Mouse (Mus musculus): ENCODE measurements around the gene Alpk1. TPM values are rescaled to one million over a fixed set of nuclear protein-coding genes. Genes with fewer than 3 reads are reported as not detected.

Gene Alpk1
- polyA plus RNA-seq, 1 experiment = 2.0 TPM

DNA sequence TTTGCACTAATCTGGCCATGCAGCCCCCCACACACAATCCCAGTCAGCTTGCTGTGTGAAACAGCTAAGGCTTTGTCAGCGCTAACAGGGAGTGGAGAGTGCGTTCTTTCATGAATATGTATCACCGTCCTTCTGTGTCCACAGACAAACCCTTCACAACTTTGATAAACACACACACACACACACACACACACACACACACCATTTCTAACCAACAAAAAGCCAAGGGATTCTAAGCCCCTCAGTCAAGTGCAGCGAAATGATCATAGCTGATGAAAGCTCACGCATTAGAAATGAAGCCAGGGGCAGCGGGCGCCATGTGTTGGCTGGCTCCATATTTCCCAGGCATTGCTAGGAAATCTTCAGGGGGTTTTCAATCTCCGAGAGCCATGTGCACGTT is 31.1 kb downstream of the Alpk1 start:
- WGBS = 13% methylated on average over 9 of the region's 9 CpGs
- no peak for DNase-seq
- Histone ChIP-seq H3K4me3 (replicated peaks; ENCODE audit: insufficient read depth, low read depth, low read length) (no peak overlapping the region), H3K4me1 (ENCODE audit: control insufficient read depth, insufficient read depth, low read length) (0 out of 2 replicates have a peak, but pooled peaks cover 2% of the 10 kb centered on the region), H3K27ac (ENCODE audit: insufficient read depth, low read length) (no peak overlapping the region), H3K27me3 (ENCODE audit: control insufficient read depth, insufficient read depth, low read length) (no peaks in the 10 kb centered on the region; the same call in 1 of the 2 replicates)
- TF ChIP-seq CTCF (IDR thresholded peaks at IDR 0.05; ENCODE audit: borderline replicate concordance, insufficient read depth, low read depth, low read length) (no peak), POLR2A (IDR thresholded peaks at IDR 0.05; ENCODE audit: borderline replicate concordance, insufficient read depth, low read length) (no peak)

DNA sequence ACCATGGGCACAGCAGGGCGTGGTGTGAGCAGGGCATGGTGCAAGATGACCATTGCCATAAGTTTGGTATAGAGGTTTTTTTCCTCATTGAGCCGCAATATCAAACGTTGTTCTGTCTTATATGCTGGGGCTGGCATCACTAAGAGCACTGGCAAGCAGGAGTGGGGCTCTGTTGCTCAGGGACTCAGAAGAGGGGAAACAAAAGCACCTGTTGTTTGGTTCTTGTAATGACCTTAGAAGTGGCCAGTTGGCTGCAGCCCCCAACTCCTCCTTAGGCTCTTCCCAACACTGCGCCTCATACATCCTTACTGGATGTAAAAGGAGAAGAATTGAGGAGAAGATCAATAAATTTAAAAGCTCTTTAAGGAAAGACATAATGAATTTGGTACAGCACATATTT is 31.7 kb downstream of the Alpk1 start:
- TF ChIP-seq POLR2A (IDR thresholded peaks at IDR 0.05; ENCODE audit: borderline replicate concordance, insufficient read depth, low read length) = no peak
- no peak for TF ChIP-seq CTCF (IDR thresholded peaks at IDR 0.05; ENCODE audit: borderline replicate concordance, insufficient read depth, low read depth, low read length)
- Histone ChIP-seq H3K27me3 (ENCODE audit: control insufficient read depth, insufficient read depth, low read length) (no peaks in the 10 kb centered on the region; the same call in 1 of the 2 replicates), H3K27ac (ENCODE audit: insufficient read depth, low read length) (no peak overlapping the region), H3K4me1 (ENCODE audit: control insufficient read depth, insufficient read depth, low read length) (0 out of 2 replicates have a peak, but pooled peaks cover 2% of the 10 kb centered on the region), H3K4me3 (replicated peaks; ENCODE audit: insufficient read depth, low read depth, low read length) (no peak overlapping the region)
- 46% methylated on average over 4 of the region's 4 CpGs for WGBS
- DNase-seq = no peak

DNA sequence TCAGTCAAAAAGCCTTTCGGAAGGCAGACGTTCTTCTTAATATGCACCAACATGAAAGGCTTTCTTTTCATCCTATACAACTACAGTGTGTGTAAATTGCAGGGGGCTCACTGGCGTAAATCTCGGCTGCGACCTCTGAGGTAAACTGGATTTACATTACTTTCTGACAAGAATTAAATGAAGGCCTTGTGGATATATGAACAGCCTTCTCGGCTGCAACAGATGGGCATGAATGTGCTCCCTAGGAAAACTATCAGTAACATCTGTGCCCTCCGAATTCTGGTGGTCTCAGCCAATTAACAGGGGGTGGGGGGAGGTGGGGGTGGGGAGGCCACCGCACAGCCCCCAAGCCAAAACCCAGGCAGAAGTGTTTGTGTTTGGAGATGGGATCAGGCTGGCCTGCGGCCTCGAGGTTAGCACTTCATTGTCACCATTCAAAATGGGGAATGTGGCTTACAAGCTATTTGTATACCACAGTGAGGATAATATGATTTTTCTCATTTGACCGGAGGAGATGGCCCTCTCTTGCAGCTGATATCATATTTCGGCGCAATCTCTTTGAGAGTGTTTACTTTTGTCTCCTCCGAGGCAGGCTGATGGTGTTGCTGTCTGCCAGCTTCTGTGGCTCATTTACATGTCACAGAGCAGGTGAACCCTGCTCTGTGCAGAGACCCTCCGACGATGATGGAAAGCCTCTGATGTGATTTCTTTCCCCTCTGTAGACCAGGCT is 34.3 kb downstream of the Alpk1 start:
- WGBS = 29% methylated on average over 16 of the region's 16 CpGs
- DNase-seq = no peak
- no peak overlapping the region for H3K27ac ChIP-seq (ENCODE audit: insufficient read depth, low read length)
- TF ChIP-seq CTCF (IDR thresholded peaks at IDR 0.05; ENCODE audit: borderline replicate concordance, insufficient read depth, low read depth, low read length) (no peak), POLR2A (IDR thresholded peaks at IDR 0.05; ENCODE audit: borderline replicate concordance, insufficient read depth, low read length) (no peak)
- H3K27me3 ChIP-seq (ENCODE audit: control insufficient read depth, insufficient read depth, low read length) = no peaks in the 10 kb centered on the region; the same call in 1 of the 2 replicates
- H3K4me3 ChIP-seq (replicated peaks; ENCODE audit: insufficient read depth, low read depth, low read length) = no peak overlapping the region
- H3K4me1 ChIP-seq (ENCODE audit: control insufficient read depth, insufficient read depth, low read length) = 0 out of 2 replicates have a peak, but pooled peaks cover 2% of the 10 kb centered on the region

DNA sequence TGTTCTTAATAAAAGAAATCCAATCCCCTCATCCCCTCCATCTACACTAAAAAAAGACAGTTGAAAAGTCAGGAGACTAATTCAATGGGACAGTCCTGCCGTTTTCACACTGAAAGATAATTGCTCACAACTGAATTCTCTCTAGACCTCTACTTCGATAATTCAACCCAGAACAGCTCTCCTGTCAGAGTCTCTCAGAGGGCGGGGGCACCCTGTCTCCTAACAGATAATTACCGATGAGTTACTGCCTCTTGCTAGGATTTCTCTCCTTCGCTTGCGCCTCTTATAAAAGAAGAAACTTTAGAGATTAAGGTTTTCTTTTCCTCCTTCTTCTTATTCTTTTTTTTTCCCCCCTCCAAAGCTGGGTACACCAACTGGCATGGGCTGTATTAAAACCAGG is 34.8 kb downstream of the Alpk1 start:
- no peak overlapping the region for H3K27ac ChIP-seq (ENCODE audit: insufficient read depth, low read length)
- WGBS = 43% methylated on average over 6 of the region's 6 CpGs
- DNase-seq = no peak

DNA sequence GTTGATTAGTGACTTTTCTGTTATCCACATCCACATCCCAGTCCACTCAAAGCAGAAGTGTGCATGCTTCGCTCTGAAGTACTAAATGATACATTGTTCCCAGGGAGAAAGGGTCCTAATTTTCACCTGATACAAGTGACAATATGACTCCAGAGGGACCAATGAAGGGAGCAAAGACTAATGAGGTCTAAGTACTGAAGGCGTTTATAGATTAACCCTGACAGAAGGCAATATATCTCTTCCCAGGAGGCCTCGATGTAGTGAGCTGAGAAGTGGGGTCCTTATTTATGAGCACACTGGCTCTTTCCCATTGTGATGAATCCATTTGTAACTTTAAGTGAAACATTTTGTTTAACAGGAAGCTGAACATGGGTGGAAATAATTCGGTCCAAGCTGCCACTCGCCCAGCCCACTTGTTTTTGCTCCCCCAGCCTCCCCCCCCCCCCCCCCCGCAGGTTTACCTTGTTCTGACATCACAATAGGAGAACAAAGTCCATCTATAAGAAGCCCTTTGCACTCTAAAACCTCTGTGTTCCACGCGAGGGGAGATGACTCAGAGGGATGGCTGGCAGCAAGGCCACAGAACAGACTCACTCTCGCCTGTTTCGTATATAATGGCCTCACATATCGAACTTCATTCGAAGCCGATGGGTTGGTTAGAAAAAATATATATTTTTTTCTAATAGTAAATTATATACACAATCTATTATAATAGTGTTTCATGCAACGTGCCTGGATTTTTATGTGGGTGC is 36.5 kb downstream of the Alpk1 start:
- WGBS = 88% methylated on average over 14 of the region's 14 CpGs
- TF ChIP-seq CTCF (IDR thresholded peaks at IDR 0.05; ENCODE audit: borderline replicate concordance, insufficient read depth, low read depth, low read length) = no peak
- TF ChIP-seq POLR2A (IDR thresholded peaks at IDR 0.05; ENCODE audit: borderline replicate concordance, insufficient read depth, low read length) = no peak

More for the DNA sequence above, 34.8 kb downstream of the Alpk1 start:
- Histone ChIP-seq H3K4me1 (ENCODE audit: control insufficient read depth, insufficient read depth, low read length) (0 out of 2 replicates have a peak, but pooled peaks cover 2% of the 10 kb centered on the region), H3K27me3 (ENCODE audit: control insufficient read depth, insufficient read depth, low read length) (no peaks in the 10 kb centered on the region; the same call in 1 of the 2 replicates), H3K4me3 (replicated peaks; ENCODE audit: insufficient read depth, low read depth, low read length) (no peak overlapping the region)
- TF ChIP-seq CTCF (IDR thresholded peaks at IDR 0.05; ENCODE audit: borderline replicate concordance, insufficient read depth, low read depth, low read length) (no peak), POLR2A (IDR thresholded peaks at IDR 0.05; ENCODE audit: borderline replicate concordance, insufficient read depth, low read length) (no peak)

DNA sequence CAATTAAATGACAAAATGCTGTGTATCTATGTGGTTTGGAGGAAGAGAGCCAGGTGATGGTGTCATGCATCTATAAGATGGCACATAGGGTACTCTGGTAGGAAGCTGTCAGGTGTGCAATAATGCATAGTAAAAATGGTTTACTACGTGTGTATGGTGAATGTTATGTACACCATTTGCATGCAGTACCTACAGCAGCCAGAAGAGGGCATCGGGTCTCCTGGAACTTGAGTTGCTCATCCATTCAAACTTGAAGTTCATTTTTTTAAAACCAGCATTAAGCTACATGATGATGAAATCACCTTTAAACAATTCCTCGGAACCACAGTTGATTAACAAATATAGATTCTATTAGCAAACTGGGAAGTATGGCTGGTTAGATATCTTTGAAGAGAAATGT is 38.9 kb downstream of the Alpk1 start:
- Histone ChIP-seq H3K27me3 (ENCODE audit: control insufficient read depth, insufficient read depth, low read length) (no peaks in the 10 kb centered on the region), H3K4me3 (replicated peaks; ENCODE audit: insufficient read depth, low read depth, low read length) (no peak overlapping the region), H3K27ac (ENCODE audit: insufficient read depth, low read length) (no peak overlapping the region), H3K4me1 (ENCODE audit: control insufficient read depth, insufficient read depth, low read length) (no peaks in the 10 kb centered on the region)
- no peak for TF ChIP-seq CTCF (IDR thresholded peaks at IDR 0.05; ENCODE audit: borderline replicate concordance, insufficient read depth, low read depth, low read length)
- no peak for TF ChIP-seq POLR2A (IDR thresholded peaks at IDR 0.05; ENCODE audit: borderline replicate concordance, insufficient read depth, low read length)
- no peak for DNase-seq
- WGBS = 96% methylated on average over 3 of the region's 3 CpGs

More for the DNA sequence above, 36.5 kb downstream of the Alpk1 start:
- no peak for DNase-seq
- Histone ChIP-seq H3K4me1 (ENCODE audit: control insufficient read depth, insufficient read depth, low read length) (no peaks in the 10 kb centered on the region), H3K4me3 (replicated peaks; ENCODE audit: insufficient read depth, low read depth, low read length) (no peak overlapping the region), H3K27me3 (ENCODE audit: control insufficient read depth, insufficient read depth, low read length) (no peaks in the 10 kb centered on the region; the same call in 1 of the 2 replicates), H3K27ac (ENCODE audit: insufficient read depth, low read length) (no peak overlapping the region)

DNA sequence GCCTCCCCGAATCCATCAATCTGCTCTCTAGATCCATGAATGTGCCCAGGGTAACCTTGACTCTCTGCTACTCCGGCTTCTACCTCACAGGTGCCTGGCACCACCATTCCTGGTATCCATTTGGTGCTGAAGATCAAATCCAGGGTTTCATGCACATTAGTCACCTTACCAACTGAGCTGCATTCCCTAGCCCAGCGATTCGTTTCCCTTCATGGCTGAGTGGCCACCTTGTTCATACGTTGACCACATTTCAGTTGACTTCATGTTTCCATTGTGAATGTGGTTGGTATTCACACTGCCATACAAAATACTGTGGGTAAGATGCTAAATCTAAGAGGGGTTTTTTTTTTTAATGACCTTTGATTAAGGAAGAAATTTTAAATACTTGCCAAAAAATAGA is 42.5 kb downstream of the Alpk1 start:
- Histone ChIP-seq H3K27me3 (ENCODE audit: control insufficient read depth, insufficient read depth, low read length) (no peaks in the 10 kb centered on the region), H3K4me3 (replicated peaks; ENCODE audit: insufficient read depth, low read depth, low read length) (no peak overlapping the region), H3K27ac (ENCODE audit: insufficient read depth, low read length) (no peak overlapping the region), H3K4me1 (ENCODE audit: control insufficient read depth, insufficient read depth, low read length) (no peaks in the 10 kb centered on the region)
- TF ChIP-seq CTCF (IDR thresholded peaks at IDR 0.05; ENCODE audit: borderline replicate concordance, insufficient read depth, low read depth, low read length) (no peak), POLR2A (IDR thresholded peaks at IDR 0.05; ENCODE audit: borderline replicate concordance, insufficient read depth, low read length) (no peak)
- no peak for DNase-seq
- WGBS = 58% methylated on average over 5 of the region's 5 CpGs
